Mouse (Mus musculus) T-helper 1 cell (primary cell): ENCODE data around the gene Ncor2.

ENCODE experiments used
- in situ Hi-C: fragments of 300-600 bp; cut with MboI, MseI; formaldehyde crosslinking; loops from one replicate; pipeline ENCODE4 v1.15.1; 2025; ENCODE audit warnings: high pct_unique_total_duplicates

The Ncor2 gene

DNA sequence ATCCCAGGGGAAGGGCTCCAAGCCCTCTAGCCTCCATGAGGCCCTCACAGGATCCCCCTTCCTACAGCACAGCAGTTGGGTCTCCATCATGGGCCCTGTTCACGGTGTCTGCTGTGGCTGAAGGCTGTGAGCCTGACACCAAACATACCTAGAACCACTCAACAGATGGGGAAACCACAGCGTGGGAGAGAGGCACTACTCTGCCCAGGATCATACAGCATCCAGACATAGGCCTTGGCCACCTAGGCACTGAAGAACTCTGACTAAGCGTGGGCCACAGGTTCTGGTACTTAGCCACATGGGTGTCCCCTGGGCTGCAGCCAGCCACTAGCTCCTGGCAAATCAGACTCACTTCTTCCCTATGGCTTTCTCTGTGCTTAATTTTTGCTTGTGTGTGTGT is 48.6 kb downstream of the Ncor2 start:
- in situ Hi-C loops, result loop anchor here (25.0 kb wide), 2 partner anchors 493 to 1807 kb away; partner anchors contain the start of gene Atp6v0a2

DNA sequence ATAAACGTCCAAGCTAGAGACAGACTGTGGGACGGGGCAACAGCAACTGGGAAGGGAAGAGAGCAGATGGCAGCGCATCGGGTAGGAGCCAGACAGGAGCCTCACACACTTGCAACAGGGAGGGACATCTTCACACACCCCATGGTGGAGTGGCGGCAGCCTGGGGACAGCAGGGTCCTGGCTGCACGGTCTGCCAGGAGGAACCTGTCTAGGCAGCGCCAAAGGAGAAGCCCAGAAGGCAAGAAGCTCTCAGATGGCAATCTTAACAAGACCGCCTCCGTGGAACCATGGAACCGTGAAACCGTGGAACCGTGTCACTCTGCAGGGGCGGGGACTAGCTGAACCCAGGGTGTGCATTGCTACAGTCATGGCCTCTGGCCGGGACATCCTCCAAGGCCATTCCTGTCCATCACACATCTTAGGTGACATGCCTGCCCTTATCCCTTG is 50.1 kb downstream of the Ncor2 start:
- in situ Hi-C loops, result loop anchor here (25.0 kb wide), 2 partner anchors 492 to 1808 kb away; partner anchors contain the start of gene Atp6v0a2

DNA sequence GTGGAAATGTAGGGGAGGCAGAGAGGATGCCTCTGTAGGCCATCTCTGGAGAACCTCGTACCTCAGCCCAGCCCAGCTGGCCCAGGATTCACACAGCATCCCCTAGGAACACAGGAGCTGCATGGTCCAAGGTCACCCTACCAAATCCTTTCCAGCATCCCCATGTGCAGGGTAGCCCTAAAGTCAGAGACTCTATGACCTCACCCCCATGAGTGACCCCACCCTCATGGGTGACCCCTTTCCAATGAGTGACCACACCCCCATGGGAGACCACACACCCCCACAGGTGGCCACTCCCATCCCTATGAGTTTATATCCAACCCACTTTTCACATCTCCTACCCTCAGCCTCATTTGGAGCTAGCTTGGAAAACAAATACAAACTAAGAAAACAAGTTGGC is 51.1 kb downstream of the Ncor2 start:
- in situ Hi-C loops, result loop anchor here (25.0 kb wide), 2 partner anchors 491 to 1809 kb away; partner anchors contain the start of gene Atp6v0a2

DNA sequence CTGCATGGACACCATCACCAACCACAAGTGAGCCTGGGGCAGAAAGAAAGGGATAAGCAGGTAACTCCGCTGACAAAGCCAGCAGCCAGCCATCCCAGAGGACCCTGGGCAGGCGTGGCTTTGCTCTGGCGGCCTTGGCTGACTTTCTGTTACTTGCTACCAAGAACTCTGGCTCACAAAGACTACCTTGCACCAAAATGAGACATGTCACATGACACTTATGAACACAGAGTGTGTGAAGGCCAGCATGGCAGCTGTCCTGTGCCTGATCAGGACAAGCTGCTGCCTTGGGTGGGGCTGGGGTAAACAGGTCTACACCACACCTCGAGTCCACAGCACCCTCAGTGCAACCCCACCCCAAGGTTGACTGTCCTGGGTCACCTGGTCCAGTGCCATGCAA is 51.6 kb downstream of the Ncor2 start:
- in situ Hi-C loops, result loop anchor here (25.0 kb wide), 2 partner anchors 490 to 1810 kb away; partner anchors contain the start of gene Atp6v0a2

DNA sequence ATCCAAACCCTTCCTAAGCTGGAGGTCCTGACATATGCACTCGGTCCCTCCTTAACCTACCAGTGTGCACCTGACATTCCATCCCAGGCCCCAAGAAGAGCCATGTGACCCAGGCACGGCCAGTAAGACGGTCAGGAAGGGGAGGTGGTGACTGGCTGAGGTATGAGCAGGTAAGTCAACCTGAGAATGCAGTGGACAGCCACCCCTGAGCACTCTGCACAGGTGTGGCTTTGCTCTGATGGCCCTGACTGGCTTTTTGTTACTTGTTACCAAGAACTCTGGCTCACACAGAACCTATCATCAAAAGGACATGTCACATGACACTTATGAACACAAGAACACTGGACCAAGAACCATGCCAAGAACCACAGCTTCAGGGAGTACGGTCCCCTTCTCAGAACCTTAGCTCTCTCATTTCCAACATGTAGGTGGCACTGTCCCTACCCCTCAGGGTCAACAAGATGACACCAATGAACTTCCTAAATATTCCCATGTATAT is 53.0 kb downstream of the Ncor2 start:
- in situ Hi-C loops, result loop anchor here (25.0 kb wide), 2 partner anchors 489 to 1811 kb away; partner anchors contain the start of gene Atp6v0a2

DNA sequence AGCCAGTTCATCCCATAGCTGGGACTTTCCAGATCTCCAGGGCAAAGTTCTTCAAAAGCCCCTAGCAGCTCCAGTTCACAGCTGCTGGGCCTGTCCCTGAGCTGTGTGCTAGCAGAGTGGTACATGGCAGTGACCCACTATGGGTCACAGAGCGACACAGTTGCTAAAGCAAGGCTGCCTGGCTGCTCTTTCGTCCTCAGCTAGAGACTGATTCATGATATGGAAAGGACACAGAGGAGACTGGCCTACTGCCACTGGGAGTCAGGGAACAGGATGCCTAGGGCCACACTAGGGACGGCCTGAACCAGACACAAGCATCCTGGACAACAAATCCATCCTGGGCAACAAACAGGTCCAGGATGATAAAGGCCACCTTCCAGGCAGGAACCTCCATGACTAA is 53.8 kb downstream of the Ncor2 start:
- in situ Hi-C loops, result loop anchor here (25.0 kb wide), 2 partner anchors 488 to 1812 kb away; partner anchors contain the start of gene Atp6v0a2

DNA sequence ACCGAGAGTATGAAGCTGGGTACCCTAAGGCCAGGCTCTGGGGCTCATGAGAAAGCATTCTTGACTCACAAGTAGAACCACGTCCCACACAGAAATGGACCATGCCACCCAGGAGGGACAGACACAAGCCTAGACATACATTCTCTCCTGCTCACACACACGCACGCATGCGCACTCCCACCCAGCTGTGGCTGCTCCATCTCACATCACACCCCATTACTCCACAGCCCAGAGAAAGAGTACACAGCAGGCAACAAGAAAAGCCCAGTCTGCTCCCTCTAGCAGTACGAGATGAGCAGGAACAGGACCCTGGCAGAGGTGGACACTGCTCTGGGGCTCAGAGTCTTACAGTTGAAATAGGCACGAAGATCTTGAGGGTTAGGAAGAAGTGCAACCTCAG is 55.0 kb downstream of the Ncor2 start:
- in situ Hi-C loops, result no loop called here

DNA sequence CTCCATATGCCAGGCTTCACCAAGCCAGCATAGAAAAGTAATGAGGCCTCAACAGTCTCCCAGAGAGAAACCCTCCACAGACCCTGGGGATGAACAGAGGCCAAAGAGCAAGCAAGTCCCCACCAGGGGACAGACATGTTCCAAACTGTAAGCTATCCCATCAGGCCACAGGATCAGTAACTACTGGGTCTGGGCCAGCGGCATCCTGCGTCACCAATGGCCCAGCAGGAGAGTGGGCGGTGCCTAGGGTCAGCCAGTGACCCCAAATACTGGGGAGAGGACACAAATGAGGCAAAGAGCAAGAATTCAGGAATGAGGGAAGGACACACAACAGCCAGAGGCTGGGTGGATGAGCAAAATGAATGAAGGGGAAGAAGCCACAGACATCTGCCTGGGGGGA is 55.8 kb downstream of the Ncor2 start:
- in situ Hi-C loops, result no loop called here

DNA sequence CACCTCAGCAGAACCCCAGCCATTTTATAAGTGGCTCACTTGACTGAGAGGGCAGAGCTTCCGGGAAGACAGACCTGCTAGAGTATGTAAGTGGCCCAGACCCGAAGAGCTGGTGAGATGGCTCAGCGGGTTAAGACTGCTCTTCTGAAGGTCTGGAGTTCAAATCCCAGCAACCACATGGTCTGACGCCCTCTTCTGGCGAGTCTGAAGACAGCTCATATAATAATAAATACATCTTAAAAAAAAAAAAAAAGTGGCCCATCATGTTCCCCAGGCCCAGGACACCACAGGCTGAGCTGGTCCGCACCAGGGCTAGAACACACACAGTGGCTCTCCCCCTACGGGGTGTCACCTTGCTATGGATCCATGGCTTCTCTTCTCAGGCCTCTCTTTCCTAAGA is 56.5 kb downstream of the Ncor2 start:
- in situ Hi-C loops, result no loop called here

DNA sequence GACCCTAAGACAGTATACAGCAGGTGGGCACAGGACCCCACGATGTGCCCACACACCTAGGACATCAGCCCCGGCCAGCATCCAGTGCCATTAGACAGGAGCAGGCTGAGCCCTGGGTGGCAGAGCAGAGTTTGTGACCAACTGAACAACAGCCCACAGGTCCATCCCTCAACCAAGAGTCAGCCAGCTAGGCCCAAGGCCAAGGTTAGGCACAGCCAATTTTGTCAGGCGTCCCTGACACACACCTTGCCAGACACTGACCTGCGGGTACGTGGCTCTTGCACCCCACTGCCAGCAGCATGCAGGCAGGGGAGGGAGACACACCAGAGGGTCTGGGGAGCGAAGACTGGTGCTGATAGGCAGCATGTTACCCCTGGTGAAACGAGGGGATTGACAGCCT is 57.0 kb downstream of the Ncor2 start:
- in situ Hi-C loops, result no loop called here

DNA sequence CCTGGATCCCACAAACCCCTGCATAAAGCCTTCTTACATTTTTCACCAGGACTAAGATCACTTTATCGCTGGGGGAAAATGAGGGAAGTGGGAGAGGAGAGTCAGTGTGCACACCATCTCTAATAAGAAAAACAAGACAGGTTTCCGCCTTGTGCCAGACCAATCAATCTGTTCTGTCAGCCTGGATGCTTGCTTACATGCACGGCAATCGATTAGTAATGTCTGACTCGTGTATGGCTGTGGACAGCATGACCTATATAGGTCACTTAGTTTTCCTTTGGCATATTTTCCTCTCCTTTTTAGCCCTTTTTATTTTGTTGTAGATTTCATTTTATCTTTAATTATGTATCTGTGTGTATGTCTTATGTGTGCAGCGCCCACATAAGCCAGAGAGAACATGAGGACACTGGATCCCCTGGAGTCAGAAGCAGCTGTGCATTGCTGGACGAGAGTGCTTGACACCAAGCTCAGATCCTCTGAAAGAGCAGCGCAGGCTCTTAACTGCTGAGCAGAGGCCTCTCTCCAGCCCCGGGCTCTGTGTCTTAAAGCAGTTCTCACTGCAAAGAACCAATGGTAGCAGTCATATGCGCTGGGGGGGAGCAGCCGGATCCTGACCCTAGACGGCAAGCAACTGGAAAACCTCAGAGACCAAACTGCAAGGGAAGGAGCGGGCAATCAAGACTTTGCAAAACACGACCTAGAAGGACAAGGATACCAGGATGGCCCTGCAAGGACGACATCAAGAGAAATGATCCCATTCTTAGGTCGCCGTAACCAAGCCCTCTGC is 58.3 kb downstream of the Ncor2 start:
- in situ Hi-C loops, result no loop called here

DNA sequence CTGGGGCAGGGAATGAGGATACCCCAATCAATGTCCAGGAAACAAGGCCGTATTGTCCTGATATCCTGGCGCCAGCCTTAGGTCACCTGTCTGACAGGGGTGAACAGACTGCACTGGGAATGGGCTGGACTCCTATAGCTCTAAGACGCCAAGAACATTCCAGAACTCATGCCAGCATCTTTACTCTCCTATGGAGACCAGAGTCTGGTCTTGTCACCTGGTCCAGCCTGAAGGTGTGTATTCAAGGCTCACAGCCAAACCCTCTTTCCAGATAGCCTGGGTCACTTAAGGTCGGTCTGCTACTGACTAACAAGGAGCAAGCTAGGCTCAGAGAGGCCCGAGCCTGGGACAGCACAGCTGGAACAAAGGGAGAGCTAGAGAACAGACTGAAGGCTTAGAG is 61.8 kb downstream of the Ncor2 start:
- in situ Hi-C loops, result no loop called here

DNA sequence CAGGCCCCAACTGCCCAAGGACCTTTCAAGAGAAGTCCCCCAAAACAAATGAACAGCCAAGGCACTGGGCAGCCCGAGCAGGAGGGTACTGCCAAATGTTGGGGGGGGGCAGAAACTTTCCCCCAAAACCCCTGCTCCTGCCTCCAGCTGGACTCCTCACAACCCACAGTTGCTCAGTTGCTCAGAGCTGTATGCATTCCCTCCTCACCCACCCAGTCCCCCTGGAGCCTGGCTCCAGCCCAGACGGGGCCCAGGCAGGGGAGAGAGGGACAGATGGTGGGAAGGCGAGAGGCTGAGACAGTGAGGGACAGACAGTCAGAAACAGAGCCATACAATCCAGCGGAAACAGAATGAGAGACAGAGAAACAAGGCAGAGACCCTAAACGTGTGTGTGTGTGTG is 66.0 kb downstream of the Ncor2 start:
- in situ Hi-C loops, result no loop called here

DNA sequence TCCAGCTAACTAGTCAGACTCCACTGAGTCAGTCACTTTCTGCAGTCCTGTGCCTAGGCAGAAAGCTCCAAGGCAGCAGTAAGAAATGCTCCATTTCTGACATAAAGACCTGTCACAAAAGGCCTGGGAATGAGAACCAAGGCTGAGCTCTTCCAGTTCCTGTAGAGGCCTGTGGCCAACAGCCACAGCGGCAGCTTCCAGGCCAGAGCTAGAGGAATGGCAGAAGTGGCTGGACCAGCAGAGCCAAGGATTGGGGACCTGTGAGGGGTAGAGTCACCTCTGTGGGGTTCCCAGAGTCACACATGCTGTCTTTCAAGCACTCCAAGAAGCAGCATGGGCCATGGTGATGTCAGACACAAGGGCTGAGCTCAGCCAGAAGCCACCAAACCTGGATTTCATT is 66.4 kb downstream of the Ncor2 start:
- in situ Hi-C loops, result no loop called here

DNA sequence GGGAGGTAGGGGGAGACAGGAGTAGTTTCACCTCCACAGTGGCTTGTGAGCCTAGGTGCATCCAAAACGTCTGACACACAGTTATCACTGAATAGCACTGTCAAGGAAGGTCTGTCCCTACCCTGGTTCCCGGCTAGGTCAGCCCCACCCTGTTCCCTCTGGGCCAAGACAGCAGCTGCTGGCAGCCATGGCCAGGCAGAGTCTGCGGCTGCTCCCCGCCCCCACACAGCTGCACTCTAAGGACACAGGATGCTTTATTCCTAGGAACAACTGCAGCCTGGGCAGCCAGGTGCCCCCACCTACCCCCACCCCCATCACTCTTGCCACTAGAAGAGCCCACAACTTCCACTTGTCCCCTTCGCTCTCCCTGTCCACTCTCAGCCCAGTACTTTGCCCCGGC is 67.9 kb downstream of the Ncor2 start:
- in situ Hi-C loops, result no loop called here

DNA sequence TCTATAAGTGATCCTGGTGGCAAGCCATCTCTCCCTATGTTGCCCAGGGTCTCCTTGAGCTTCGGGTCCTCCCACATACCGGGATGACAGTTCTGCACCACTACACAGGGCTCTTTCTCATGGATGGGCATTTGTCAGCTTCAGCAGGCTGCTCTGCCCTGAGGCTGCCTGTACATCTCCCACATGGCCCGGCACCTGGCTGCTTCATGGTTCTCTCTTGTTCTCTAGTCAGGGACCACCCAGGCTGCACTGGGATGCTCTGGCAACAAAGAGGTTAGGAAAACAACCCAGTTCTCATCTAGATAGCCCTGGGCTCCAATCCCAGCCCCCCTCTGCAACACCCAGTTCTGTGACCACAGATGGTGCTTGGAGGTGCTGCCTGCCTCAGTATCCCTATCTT is 68.3 kb downstream of the Ncor2 start:
- in situ Hi-C loops, result no loop called here

DNA sequence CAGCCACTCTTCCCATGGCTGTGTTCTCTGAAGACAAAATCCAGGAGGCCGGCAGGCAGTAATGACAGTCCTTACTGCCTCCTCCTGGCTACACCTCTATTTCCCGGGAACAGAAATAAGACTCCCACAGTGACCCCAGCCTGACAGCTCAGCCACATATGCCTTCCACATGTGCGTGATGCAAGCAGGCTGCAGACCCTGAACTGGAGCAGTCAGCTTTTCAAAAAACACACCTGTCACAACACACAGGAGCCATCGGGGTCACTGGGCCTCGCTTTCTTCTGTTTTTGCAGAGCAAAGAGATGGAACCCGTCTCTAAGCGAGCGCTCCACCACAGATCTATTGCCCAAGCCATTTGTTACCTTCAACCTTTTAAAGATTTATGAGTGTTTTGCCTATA is 68.8 kb downstream of the Ncor2 start:
- in situ Hi-C loops, result no loop called here

DNA sequence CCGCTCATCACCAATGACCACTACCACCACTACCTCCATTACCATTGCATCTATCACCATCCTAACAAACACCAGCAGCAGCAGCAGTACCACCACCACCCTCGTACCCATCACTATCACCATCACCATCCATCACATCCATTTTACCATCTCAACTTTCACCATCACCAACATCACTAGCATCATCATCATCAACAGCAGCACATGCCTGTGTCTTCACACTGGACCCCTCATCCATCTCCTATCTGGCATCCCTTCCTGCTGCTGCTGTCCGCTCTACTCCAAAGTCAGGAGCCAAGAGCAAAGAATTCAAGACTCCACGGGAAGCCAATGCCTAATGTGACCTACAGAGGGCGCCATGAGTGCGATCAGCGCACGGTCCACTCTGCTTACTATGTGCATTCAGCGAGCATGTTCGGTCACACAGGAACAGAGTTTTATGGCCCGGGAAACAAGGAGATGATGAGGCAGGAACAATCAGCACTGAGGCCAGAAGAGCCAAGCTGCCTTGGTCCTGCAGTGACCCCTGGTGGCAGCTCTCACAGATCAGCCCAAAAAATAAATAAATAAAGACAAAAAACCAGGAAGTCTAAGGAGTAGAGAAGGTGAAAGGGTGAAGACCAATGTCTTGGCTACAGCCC is 71.9 kb downstream of the Ncor2 start:
- in situ Hi-C loops, result no loop called here

DNA sequence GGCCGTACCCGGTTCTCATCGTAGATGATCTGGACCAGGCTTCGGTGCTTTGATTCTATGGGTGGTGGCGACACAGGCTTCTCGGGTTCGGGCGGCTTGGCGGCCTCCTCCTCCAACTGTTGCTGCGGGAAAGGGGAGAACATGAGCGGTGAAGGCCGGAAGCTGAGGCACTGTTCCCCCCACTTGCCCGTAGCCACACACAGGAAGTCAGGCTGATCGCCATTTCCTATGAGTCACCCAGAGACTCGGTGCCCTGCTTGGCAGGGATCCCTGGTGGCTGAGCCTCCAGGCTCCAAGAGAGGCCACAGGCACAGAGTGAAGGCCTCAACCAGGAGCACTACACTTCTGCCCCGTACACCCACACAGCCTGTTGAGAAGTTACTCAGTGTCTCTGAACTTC is 72.8 kb downstream of the Ncor2 start:
- in situ Hi-C loops, result no loop called here

DNA sequence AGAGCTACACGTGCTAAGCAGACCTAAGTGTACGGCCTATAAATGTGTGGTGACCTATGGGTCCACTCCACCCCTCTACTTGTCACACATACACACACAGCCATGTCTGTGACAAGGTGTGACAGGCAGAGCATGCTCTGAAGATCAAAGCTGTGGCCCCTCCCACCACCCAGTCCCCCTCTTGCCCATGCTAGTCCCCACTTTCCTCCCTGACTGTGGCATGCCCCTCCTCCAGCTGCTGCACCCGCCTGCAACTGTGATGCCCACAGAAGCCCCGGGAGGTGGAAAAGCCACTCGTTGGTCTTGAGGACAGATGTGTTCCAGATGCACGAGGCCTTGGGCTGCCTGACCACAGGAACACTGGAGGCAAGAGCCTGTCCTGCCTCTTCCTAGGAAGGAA is 74.2 kb downstream of the Ncor2 start:
- in situ Hi-C loops, result no loop called here

DNA sequence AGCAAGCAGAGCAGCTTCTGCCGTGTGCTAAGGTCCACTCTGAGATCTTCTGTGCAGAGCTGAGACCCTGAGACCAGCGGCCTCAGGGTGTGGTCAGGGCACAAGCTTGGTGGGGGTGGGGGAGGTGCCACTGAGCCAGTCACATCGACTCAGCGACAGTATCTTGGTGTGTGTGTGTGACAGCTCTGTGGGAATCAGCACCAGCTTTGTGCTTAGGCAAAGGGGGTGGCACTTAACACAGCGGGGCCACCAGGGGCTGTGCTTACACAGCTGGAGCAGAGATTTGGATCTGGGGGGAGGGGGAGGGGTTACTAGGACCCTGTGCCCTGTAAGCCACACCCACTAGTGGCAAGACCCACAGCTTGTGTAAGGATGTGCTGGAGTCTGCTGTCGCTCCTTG is 75.6 kb downstream of the Ncor2 start:
- in situ Hi-C loops, result no loop called here

DNA sequence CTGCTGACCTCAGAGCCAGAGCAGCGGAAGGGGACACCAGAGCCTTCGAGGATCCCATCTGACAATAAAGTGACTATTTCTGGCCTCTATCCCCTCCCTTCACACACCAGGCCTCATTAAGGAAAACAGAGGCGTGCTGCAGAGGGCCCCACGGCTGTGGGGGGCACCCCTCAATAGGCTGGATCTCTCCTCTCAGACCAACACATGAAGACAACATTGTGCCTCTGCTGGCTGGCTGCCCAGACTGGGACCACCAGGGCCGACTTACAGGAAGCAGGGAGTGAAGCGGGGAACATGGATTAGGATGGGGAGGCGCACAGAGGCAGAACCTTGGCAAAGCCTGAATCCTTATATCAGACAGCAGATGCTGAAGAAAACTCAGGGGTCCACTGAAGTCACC is 76.1 kb downstream of the Ncor2 start:
- in situ Hi-C loops, result no loop called here

DNA sequence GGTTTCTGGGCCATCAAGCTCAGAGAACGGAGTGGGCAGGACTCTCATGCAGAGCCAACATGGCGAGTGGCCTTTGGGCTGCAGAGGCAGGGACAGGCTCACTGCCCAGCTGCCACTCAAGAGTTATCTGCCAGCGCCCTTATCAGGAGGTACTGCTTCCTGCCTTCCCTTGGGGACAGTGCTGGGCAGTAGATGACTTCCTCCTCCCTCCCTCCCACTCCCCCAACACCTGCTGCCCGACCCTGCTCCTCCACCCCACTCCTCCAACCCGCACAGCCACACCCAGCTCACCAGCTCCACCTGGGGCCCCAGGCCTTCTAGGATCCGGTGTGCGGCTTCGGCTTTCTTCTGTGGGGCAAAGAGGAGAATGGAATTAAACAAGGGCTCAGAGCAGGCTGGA is 76.7 kb downstream of the Ncor2 start:
- in situ Hi-C loops, result no loop called here
